Mouse (Mus musculus): Measurements from ENCODE around the gene Pdcd1lg2.

Pdcd1lg2 gene

GRCm38 (mm10) chr19:29469686-29470254 is 59.1 kb downstream of the Pdcd1lg2 start:
- DNase-seq (ENCODE audit: low spot score in 2 of 2): no peak

GRCm38 (mm10) chr19:29470652-29471051 is 59.9 kb downstream of the Pdcd1lg2 start:
- DNase-seq (ENCODE audit: low spot score in 2 of 2): no peak

- DNase-seq (ENCODE audit: low spot score in 2 of 2): no peak
These were observed 61.7 kb downstream of the Pdcd1lg2 start for GRCm38 (mm10) chr19:29472424-29472823.

- DNase-seq (ENCODE audit: low spot score in 2 of 2): no peak
These were observed 62.2 kb downstream of the Pdcd1lg2 start for GRCm38 (mm10) chr19:29472946-29473345.

- DNase-seq (ENCODE audit: low spot score in 2 of 2): no peak
These were observed 64.1 kb downstream of the Pdcd1lg2 start for GRCm38 (mm10) chr19:29474803-29475202.

- DNase-seq (ENCODE audit: low spot score in 2 of 2): no peak
These were observed 64.5 kb downstream of the Pdcd1lg2 start for GRCm38 (mm10) chr19:29475210-29475620.

- no peak for DNase-seq (ENCODE audit: low spot score in 2 of 2)
These were observed 67.9 kb downstream of the Pdcd1lg2 start for GRCm38 (mm10) chr19:29478598-29478997.

- DNase-seq (ENCODE audit: low spot score in 2 of 2): no peak
These were observed 70.9 kb downstream of the Pdcd1lg2 start for GRCm38 (mm10) chr19:29481578-29481977.

- DNase-seq (ENCODE audit: low spot score in 2 of 2): no peak
These were observed 71.4 kb downstream of the Pdcd1lg2 start for GRCm38 (mm10) chr19:29482148-29482547.

GRCm38 (mm10) chr19:29482637-29483036 is 71.9 kb downstream of the Pdcd1lg2 start:
- DNase-seq (ENCODE audit: low spot score in 2 of 2): no peak

GRCm38 (mm10) chr19:29483386-29483785 is 72.7 kb downstream of the Pdcd1lg2 start:
- no peak for DNase-seq (ENCODE audit: low spot score in 2 of 2)

- no peak for DNase-seq (ENCODE audit: low spot score in 2 of 2)
These were observed 73.8 kb downstream of the Pdcd1lg2 start for GRCm38 (mm10) chr19:29484537-29484936.

- DNase-seq (ENCODE audit: low spot score in 2 of 2): no peak
These were observed 74.7 kb downstream of the Pdcd1lg2 start for GRCm38 (mm10) chr19:29485257-29485948.

- DNase-seq (ENCODE audit: low spot score in 2 of 2): no peak
These were observed 76.0 kb downstream of the Pdcd1lg2 start for GRCm38 (mm10) chr19:29486545-29487206.

- DNase-seq (ENCODE audit: low spot score in 2 of 2): no peak
These were observed 76.8 kb downstream of the Pdcd1lg2 start for GRCm38 (mm10) chr19:29487326-29488072.

GRCm38 (mm10) chr19:29488073-29488390 is 77.3 kb downstream of the Pdcd1lg2 start:
- DNase-seq (ENCODE audit: low spot score in 2 of 2): no peak

GRCm38 (mm10) chr19:29488420-29488819 is 77.7 kb downstream of the Pdcd1lg2 start:
- DNase-seq (ENCODE audit: low spot score in 2 of 2): no peak

- no peak for DNase-seq (ENCODE audit: low spot score in 2 of 2)
These were observed 79.1 kb downstream of the Pdcd1lg2 start for GRCm38 (mm10) chr19:29489785-29490284.

GRCm38 (mm10) chr19:29491467-29491866 is 80.7 kb downstream of the Pdcd1lg2 start:
- no peak for DNase-seq (ENCODE audit: low spot score in 2 of 2)

- DNase-seq (ENCODE audit: low spot score in 2 of 2): no peak
These were observed 83.7 kb downstream of the Pdcd1lg2 start for GRCm38 (mm10) chr19:29494454-29494853.

- DNase-seq (ENCODE audit: low spot score in 2 of 2): no peak
These were observed 85.4 kb downstream of the Pdcd1lg2 start for GRCm38 (mm10) chr19:29496001-29496597.
